Mouse (Mus musculus): ENCODE data around the gene Fam118b. TPM values are rescaled to one million over a fixed set of nuclear protein-coding genes. Genes with fewer than 3 reads are reported as not detected.

Gene Fam118b
- polyA plus RNA-seq, 1 experiment = 30.3 TPM

DNA sequence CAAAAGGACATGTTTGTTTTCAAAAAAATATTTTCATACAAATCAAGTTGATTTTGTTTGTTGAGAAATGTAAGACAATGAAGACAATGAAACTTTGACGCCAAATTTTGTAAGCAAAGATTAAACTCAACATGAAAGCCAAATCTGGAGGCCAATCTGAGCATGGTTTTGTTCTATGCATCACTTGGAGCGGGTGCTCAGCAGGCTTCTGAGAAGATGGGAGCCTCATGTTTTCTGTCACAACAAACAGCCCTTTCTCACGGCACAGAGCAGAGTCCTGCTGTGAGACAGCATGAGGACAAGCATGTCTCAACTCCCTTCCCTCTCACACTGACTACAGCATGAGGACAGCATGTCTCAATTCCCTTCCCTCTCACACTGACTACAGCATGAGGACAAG, 31.6 kb downstream of the Fam118b start:
- TF ChIP-seq POLR2A (IDR thresholded peaks at IDR 0.05; ENCODE audit: low read depth, low read length) (no peak), CTCF (IDR thresholded peaks at IDR 0.05; ENCODE audit: borderline replicate concordance, insufficient read depth, low read length) (no peak)
- no peak overlapping the region for H3K27ac ChIP-seq (ENCODE audit: insufficient read depth, low read length)
- no peak overlapping the region for H3K4me3 ChIP-seq (ENCODE audit: insufficient read depth, low read length)
- H3K4me1 ChIP-seq (ENCODE audit: control insufficient read depth, insufficient read depth, low read length) = no peaks in the 10 kb centered on the region

DNA sequence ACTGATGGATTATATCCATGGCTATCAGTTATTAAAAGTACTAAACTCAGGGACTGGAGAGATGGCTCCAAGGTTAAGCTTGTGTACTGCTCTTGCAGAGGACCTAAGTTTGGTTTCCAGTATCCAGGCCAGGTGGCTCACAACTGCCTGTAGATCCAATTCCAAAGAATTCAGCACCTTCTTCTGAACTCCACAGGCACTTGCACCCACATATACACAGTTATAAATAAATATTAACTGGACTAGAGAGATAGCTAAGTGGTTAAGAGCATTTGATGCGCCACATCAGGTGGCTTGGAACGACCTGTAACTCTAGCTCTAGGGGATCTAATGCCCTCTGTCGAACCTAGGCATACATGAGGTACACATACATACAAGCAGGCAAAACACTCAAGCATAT, 38.9 kb downstream of the Fam118b start:
- no peak overlapping the region for H3K4me3 ChIP-seq (ENCODE audit: insufficient read depth, low read length)
- no peak for TF ChIP-seq POLR2A (IDR thresholded peaks at IDR 0.05; ENCODE audit: low read depth, low read length)
- no peak for TF ChIP-seq CTCF (IDR thresholded peaks at IDR 0.05; ENCODE audit: borderline replicate concordance, insufficient read depth, low read length)
- no peak overlapping the region for H3K27ac ChIP-seq (ENCODE audit: insufficient read depth, low read length)
- H3K4me1 ChIP-seq (ENCODE audit: control insufficient read depth, insufficient read depth, low read length) = no peaks in the 10 kb centered on the region

DNA sequence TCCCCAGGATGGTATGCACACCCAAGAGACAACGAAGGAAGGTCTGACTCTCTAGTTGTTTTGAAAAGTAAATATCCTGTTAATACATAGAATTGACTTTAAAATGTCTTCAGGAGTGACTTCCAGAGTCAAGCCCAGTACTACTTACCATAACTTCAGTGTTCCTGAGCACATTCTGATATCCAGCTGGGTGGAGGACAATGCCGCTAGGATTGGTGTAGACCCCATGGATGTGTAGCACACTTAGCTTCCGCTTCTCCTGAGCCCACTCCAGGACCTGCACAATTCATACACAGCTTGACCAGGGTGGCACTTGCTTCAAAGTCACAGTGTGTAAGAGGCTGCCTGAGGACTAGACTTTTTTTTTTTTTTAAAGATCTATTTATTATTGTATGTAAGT, 44.1 kb downstream of the Fam118b start:
- TF ChIP-seq POLR2A (IDR thresholded peaks at IDR 0.05; ENCODE audit: low read depth, low read length) = no peak
- TF ChIP-seq CTCF (IDR thresholded peaks at IDR 0.05; ENCODE audit: borderline replicate concordance, insufficient read depth, low read length) = no peak
- Histone ChIP-seq H3K27ac (ENCODE audit: insufficient read depth, low read length) (peak overlapping the region; percentile 20; the same call in 1 of the 2 replicates), H3K4me3 (ENCODE audit: insufficient read depth, low read length) (no peak overlapping the region), H3K4me1 (ENCODE audit: control insufficient read depth, insufficient read depth, low read length) (peaks cover 3% of the 10 kb centered on the region; the same call in 1 of the 2 replicates)

DNA sequence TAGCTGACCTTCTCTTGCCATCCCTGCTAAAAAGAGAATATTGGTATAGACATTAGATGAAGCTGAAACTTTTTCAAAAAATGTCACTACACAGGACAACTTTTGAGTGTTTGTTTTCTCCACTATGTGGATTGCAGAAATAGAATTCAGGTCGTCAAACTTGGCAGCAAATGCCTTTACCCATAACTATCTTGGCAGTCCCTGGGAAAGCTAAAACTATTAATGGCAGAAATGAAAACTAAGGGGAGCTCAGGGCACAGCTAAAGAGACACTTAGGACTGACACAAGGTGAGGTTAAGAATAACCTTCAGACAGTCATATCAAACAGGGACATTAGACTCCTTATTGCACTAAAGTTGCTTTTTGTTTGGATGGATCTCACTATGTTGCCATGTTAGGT, 49.6 kb downstream of the Fam118b start:
- TF ChIP-seq POLR2A (IDR thresholded peaks at IDR 0.05; ENCODE audit: low read depth, low read length) (no peak), CTCF (IDR thresholded peaks at IDR 0.05; ENCODE audit: borderline replicate concordance, insufficient read depth, low read length) (no peak)
- Histone ChIP-seq H3K4me3 (ENCODE audit: insufficient read depth, low read length) (no peak overlapping the region), H3K27ac (ENCODE audit: insufficient read depth, low read length) (no peak overlapping the region), H3K4me1 (ENCODE audit: control insufficient read depth, insufficient read depth, low read length) (no peaks in the 10 kb centered on the region)

DNA sequence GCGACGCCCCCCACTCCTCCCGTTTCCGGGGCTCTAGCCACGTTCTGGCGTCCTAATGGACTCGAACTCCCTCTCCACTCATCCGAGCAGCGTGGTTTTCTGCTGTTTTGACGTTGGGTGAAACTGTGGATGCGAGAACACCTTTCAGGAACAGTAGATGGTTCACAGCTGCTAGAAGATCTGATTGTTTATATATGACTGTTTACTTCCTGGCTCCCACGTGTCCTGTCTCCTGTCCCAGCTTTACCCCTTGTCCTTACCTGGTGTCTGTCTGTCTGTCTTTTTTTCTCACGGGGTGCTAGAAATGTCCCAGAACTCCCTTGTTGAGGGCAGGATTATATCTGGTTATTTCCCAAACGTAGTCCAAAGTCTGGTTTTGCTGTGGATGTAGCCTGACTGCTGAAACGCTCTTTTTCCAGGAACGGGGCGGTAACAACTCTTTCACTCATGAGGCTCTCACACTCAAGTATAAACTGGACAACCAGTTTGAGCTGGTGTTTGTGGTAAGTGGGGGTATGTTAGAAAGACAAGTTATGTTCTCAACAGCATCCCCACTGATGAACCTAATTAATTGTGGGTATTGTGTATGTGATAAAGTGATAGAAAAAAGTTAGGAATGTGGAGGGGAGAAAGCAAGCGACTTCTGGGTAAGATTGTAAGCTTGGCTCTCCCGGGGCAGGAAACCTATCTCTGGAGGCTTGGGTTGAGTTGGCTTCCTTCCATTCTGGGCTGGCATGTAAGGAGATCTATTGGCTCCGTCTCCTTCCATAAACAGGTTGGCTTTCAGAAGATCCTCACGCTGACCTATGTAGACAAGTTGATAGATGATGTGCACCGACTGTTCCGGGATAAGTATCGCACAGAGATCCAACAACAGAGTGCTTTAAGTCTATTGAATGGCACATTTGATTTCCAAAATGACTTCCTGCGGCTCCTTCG, 55.8 kb downstream of the Fam118b start:
- H3K27ac ChIP-seq (ENCODE audit: insufficient read depth, low read length) = no peak overlapping the region
- H3K4me3 ChIP-seq (ENCODE audit: insufficient read depth, low read length) = peak overlapping the region; percentile 90
- no peak for TF ChIP-seq CTCF (IDR thresholded peaks at IDR 0.05; ENCODE audit: borderline replicate concordance, insufficient read depth, low read length)
- TF ChIP-seq POLR2A (IDR thresholded peaks at IDR 0.05; ENCODE audit: low read depth, low read length) = no peak; the same call in 1 of the 2 replicates
- H3K4me1 ChIP-seq (ENCODE audit: control insufficient read depth, insufficient read depth, low read length) = no peaks in the 10 kb centered on the region

DNA sequence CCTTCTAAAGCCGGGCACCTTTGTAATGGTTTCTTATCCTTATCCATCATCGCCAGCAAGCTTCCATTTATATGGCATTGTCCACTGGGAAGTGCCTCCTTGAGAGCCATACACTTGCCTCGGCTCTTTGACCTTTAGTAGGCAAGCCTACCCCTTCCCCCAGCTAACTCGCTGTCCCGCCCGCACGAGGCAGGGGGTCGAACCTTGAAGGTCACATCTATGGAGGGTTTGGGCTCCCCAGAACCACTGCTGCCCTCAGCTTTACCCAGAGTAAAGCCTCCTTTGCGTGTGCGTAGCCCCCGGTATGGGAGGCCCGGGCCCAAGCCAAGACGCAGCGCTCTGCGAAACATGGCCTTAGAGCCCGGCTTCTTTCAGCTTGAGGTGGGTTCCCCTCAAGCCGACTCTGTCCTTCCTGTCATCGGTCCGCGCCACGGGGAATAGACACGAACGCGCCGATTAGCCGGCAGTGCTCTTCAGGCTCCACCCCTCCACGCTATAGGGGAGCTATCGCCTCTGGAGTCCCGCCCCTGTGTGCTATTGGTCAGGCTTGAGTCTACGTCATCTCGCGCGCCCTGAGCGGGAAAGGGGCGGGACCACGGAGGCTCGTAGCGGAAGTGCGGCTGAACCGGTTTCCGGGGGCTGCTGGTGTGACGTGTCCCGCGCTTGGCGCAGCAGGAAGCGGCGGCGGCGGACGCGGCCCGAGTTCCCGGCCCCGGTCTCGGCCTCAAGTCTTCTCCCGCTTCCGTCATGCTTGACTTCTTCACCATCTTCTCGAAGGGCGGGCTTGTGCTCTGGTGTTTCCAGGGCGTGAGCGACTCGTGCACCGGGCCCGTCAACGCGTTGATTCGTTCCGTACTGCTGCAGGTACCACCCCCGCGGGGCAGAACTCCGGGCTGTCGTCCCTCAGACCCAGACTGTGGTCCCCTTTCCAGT, 56.8 kb downstream of the Fam118b start, which contains the start of gene Foxred1:
TSS of gene Foxred1 (minus strand) at position 514 of the 933 bp plus-strand sequence.
- no peaks in the 10 kb centered on the region for H3K4me1 ChIP-seq (ENCODE audit: control insufficient read depth, insufficient read depth, low read length)
- peak within 1 kb of the TSS; percentile 90 for H3K4me3 ChIP-seq (ENCODE audit: insufficient read depth, low read length)
- H3K27ac ChIP-seq (ENCODE audit: insufficient read depth, low read length) = peak within 1 kb of the TSS; percentile 62
- TF ChIP-seq CTCF (IDR thresholded peaks at IDR 0.05; ENCODE audit: borderline replicate concordance, insufficient read depth, low read length) (no peak), POLR2A (IDR thresholded peaks at IDR 0.05; ENCODE audit: low read depth, low read length) (peak; percentile 93)

DNA sequence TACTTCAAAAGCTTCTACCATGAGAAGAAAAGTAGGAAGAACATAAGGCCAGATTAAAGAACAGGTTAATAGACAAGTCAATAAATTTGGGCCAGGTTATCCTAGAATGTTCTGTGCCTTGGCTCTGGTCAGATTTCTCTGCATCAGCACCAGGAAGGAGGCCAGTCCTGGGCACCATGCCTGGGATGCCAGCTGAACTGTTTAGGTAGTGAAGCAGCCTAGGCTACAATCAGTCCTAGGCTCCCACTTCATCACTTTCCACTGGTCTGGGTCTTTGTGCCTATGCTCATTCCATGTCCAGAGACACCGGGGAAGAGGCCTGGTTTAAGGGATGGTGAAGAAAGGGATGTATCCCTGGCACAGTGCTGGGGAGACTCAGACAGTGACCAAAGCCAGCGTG, 63.2 kb downstream of the Fam118b start:
- no peak overlapping the region for H3K27ac ChIP-seq (ENCODE audit: insufficient read depth, low read length)
- H3K4me3 ChIP-seq (ENCODE audit: insufficient read depth, low read length) = no peak overlapping the region
- TF ChIP-seq POLR2A (IDR thresholded peaks at IDR 0.05; ENCODE audit: low read depth, low read length) (no peak), CTCF (IDR thresholded peaks at IDR 0.05; ENCODE audit: borderline replicate concordance, insufficient read depth, low read length) (no peak)
- H3K4me1 ChIP-seq (ENCODE audit: control insufficient read depth, insufficient read depth, low read length) = 0 out of 2 replicates have a peak, but pooled peaks cover 3% of the 10 kb centered on the region

DNA sequence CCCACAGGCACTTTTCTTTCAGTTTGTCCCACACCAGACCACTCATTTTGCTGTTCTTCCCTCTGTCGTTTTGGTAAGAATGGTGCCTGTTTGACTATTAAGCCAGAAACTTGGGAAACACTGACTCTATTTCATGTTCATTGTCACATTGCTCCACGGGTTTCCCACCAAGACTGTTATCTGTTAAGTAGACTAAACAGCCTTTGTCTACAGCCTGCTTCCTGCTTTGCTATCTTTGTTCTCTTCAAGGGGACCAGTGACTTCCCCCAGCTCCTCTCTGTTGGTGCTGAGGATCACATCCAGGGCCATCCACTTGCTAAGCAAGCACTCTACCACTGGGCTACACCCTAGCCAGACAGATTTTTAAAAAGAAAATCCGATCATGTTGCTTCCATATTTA, 64.1 kb downstream of the Fam118b start:
- Histone ChIP-seq H3K27ac (ENCODE audit: insufficient read depth, low read length) (no peak overlapping the region), H3K4me1 (ENCODE audit: control insufficient read depth, insufficient read depth, low read length) (0 out of 2 replicates have a peak, but pooled peaks cover 3% of the 10 kb centered on the region), H3K4me3 (ENCODE audit: insufficient read depth, low read length) (no peak overlapping the region)
- no peak for TF ChIP-seq POLR2A (IDR thresholded peaks at IDR 0.05; ENCODE audit: low read depth, low read length)
- no peak for TF ChIP-seq CTCF (IDR thresholded peaks at IDR 0.05; ENCODE audit: borderline replicate concordance, insufficient read depth, low read length)

DNA sequence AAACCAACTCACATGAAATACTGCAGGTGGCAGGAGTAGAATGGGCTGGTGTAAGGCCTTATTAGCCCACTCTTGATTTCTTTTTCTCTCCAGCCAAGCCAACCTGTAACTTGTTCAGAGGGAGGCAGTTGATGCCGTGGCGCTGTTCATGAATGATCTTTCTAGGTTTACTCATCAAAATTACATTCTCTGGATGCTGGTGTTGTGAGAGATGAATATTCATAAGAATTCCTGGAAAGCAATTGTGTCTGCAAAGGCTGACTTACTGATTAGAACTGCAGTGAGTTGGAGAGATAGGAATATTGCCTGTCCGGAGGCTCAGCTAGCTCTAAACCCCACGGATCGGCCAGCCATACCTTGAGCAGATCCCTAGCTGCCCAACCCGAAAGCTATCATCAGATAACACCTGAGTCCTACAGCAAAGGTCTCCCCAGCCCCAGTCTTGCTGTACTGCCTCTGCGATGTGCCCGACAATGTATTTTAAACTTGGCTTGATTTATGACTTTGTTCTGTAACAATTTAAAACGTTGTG, 67.0 kb downstream of the Fam118b start:
- H3K4me1 ChIP-seq (ENCODE audit: control insufficient read depth, insufficient read depth, low read length) = 0 out of 2 replicates have a peak, but pooled peaks cover 3% of the 10 kb centered on the region
- H3K27ac ChIP-seq (ENCODE audit: insufficient read depth, low read length) = no peak overlapping the region
- no peak for TF ChIP-seq POLR2A (IDR thresholded peaks at IDR 0.05; ENCODE audit: low read depth, low read length)
- no peak for TF ChIP-seq CTCF (IDR thresholded peaks at IDR 0.05; ENCODE audit: borderline replicate concordance, insufficient read depth, low read length)
- H3K4me3 ChIP-seq (ENCODE audit: insufficient read depth, low read length) = peak overlapping the region; percentile 54; the same call in 1 of the 2 replicates

Measured in embryonic fibroblast, embryonic 13.5 days (primary cell).